Mouse (Mus musculus) liver, postnatal 0 days (tissue): Measurements from ENCODE around the gene Slc23a2.

Experiments used
- CTCF ChIP-seq: sonication (generic); IDR thresholded peaks from 2 replicates; pipeline ENCODE4 v1.5.1; 2016; ENCODE audit warnings: antibody characterized with exemption, low read depth
- EP300 ChIP-seq: IDR thresholded peaks from 2 replicates; pipeline ENCODE4 v1.6.1; 2016; ENCODE audit warnings: antibody characterized with exemption, low read depth, mild to moderate bottlenecking

DNA sequence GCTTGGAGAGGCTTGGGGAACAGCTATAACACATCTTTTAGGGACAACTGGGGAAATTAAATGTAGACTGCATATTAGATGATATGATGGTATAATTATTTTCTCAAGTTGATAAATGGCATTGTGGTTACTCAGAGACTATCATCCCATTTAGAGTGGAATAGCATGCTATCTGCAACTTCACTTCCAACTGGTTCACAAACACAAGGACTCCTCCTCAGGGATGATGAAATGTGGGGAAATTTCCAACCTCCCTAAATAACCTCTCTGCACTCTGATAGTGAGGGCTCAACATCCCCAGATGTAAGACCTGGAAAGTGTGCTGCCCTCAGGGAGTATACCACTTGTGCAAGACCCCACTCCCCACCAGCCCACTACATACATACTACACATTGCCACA is 60.1 kb downstream of the Slc23a2 start:
- TF ChIP-seq CTCF (no peak), EP300 (no peak)
